Comparison of ENCODE assay signal across 9 mouse cellular contexts in genomic region chr6:90653736-90654135, GRCm38 (mm10). TPM values are rescaled to one million over a fixed set of nuclear protein-coding genes. Genes with fewer than 3 reads are reported as not detected.
DNase-seq lines count a peak whose midpoint lies in the region; ATAC-seq and TF ChIP-seq lines count a peak whose summit lies in the region.
"Had no signal": no experiment of that assay in that cellular context is flagged by ENCODE, and none has a peak within 500 bp of the region (broad histone marks: within the 10 kb centered on the region; RNA-seq: fewer than 3 reads in every experiment).

No protein-coding gene starts in this region.

- no peaks in the 10 kb centered on the region for H3K9me3 ChIP-seq in MEL (replicated peaks; ENCODE audit: insufficient read depth, low read length)
- no peaks in the 10 kb centered on the region for H3K9me3 ChIP-seq in stomach, postnatal 0 days (ENCODE audit: control insufficient read depth, low read length)
- H3K9me3 ChIP-seq: liver, embryonic 15.5 days had no signal

- H3K27ac ChIP-seq in MEL (ENCODE audit: control insufficient read depth, low read depth, low read length) = no peak overlapping the region
- no peak overlapping the region for H3K27ac ChIP-seq in stomach, postnatal 0 days (replicated peaks)
- H3K27ac ChIP-seq: liver, embryonic 15.5 days had no signal

- H3K9ac ChIP-seq in MEL (ENCODE audit: control insufficient read depth, low read depth, low read length, poor library complexity, severe bottlenecking) = no peak overlapping the region
- H3K9ac ChIP-seq in stomach, postnatal 0 days (ENCODE audit: low read length) = no peak overlapping the region
- H3K9ac ChIP-seq: liver, embryonic 15.5 days had no signal

- no peak for ATAC-seq in stomach, postnatal 0 days (ENCODE audit: low FRiP score, low TSS enrichment)

- H3K79me2 ChIP-seq in MEL (ENCODE audit: control insufficient read depth, insufficient read depth, low read length, poor library complexity) = no peaks in the 10 kb centered on the region

- peak; percentile 59 for TF ChIP-seq RAD21 in MEL (IDR thresholded peaks at IDR 0.05; ENCODE audit: low read depth, low read length)

- no peak for TF ChIP-seq EP300 in MEL (IDR thresholded peaks at IDR 0.05; ENCODE audit: low read depth in 1 of 2, low read length in 2 of 2)
- no peak for TF ChIP-seq EP300 in stomach, postnatal 0 days (optimal IDR thresholded peaks at IDR 0.05)

- no peaks in the 10 kb centered on the region for H3K4me1 ChIP-seq in MEL (ENCODE audit: control insufficient read depth in 1 of 2, insufficient read depth in 2 of 2, low read length in 2 of 2)
- no peaks in the 10 kb centered on the region for H3K4me1 ChIP-seq in stomach, postnatal 0 days (replicated peaks; ENCODE audit: control insufficient read depth, insufficient read depth)
- H3K4me1 ChIP-seq: liver, embryonic 15.5 days had no signal

- peak; percentile 49 to 59 for DNase-seq in left cerebral cortex, adult 18-20 months (ENCODE audit: low spot score in 2 of 2)
- DNase-seq in left cerebral cortex, postnatal 25 days (ENCODE audit: low spot score in 2 of 2) = no peak
- DNase-seq in MEL (ENCODE audit: low read depth, low spot score) = peak; percentile 52
- peak; percentile 45 for DNase-seq in cerebellum, adult 11 months
- DNase-seq in gastrocnemius, adult 18-20 months (ENCODE audit: low spot score) = peak; percentile 75
- DNase-seq in kidney, postnatal 14 days = peak; percentile 69
- DNase-seq in lung, postnatal 36 days = peak; percentile 81
- DNase-seq in stomach, postnatal 0 days (ENCODE audit: low spot score) = peak; percentile 39

- H3K4me2 ChIP-seq in stomach, postnatal 0 days (replicated peaks; ENCODE audit: low read depth) = no peak overlapping the region
- H3K4me2 ChIP-seq: liver, embryonic 15.5 days had no signal

- H3K36me3 ChIP-seq in MEL (ENCODE audit: control insufficient read depth in 1 of 2, insufficient read depth in 2 of 2, low read length in 2 of 2) = no peaks in the 10 kb centered on the region
- no peaks in the 10 kb centered on the region for H3K36me3 ChIP-seq in stomach, postnatal 0 days (ENCODE audit: control insufficient read depth, insufficient read depth, low read length)
- H3K36me3 ChIP-seq: liver, embryonic 15.5 days had no signal

- peak; percentile 72 to 80 (median 75) for TF ChIP-seq CTCF in MEL (IDR thresholded peaks at IDR 0.05 in 2 of 3, conservative IDR thresholded peaks at IDR 0.05 in 1 of 3; ENCODE audit: control insufficient read depth in 1 of 3, insufficient read depth in 1 of 3, low read depth in 2 of 3, low read length in 3 of 3, poor library complexity in 1 of 3, severe bottlenecking in 1 of 3)
- peak; percentile 78 for TF ChIP-seq CTCF in stomach, postnatal 0 days (IDR thresholded peaks at IDR 0.05; ENCODE audit: low read depth)

- 54% methylated on average over 2 of the region's 2 CpGs for WGBS in stomach, postnatal 0 days

- TF ChIP-seq POLR2A in MEL (IDR thresholded peaks at IDR 0.05; ENCODE audit: control insufficient read depth in 1 of 2, insufficient read depth in 1 of 2, low read depth in 1 of 2, low read length in 2 of 2, poor library complexity in 1 of 2) = no peak

- no peaks in the 10 kb centered on the region for H3K27me3 ChIP-seq in MEL (ENCODE audit: control insufficient read depth in 1 of 2, insufficient read depth in 2 of 2, low read length in 2 of 2)
- no peaks in the 10 kb centered on the region for H3K27me3 ChIP-seq in stomach, postnatal 0 days (ENCODE audit: control insufficient read depth, insufficient read depth, low read length)
- H3K27me3 ChIP-seq: liver, embryonic 15.5 days had no signal

- intact Hi-C loops in left cerebral cortex, postnatal 25 days (cut with DNase I) = loop anchor here (2.0 kb wide), 1 partner anchor 75 kb away; no protein-coding TSS in a partner anchor

- no peak overlapping the region for H3K4me3 ChIP-seq in MEL (ENCODE audit: control insufficient read depth in 1 of 2, insufficient read depth in 1 of 2, low read depth in 2 of 2, low read length in 2 of 2)
- no peak overlapping the region for H3K4me3 ChIP-seq in stomach, postnatal 0 days (ENCODE audit: low read depth, low read length)
- H3K4me3 ChIP-seq: liver, embryonic 15.5 days had no signal

TF ChIP-seq in MEL, 35 proteins besides CTCF, POLR2A, EP300 and RAD21:
- TF ChIP-seq SMC3 (IDR thresholded peaks at IDR 0.05; ENCODE audit: low read depth, low read length) (peak; percentile 86), ZC3H11A (IDR thresholded peaks at IDR 0.05; ENCODE audit: low read depth, low read length) (peak; percentile 51), SIN3A (IDR thresholded peaks at IDR 0.05; ENCODE audit: low read length) (no peak)

RNA-seq across cellular contexts. Expression of gene Slc41a3, which starts 49.2 kb away (rescaled TPM):
- total RNA-seq in left cerebral cortex, adult 18-20 months (2021) = 1 to 10 TPM; 4.4 to 5.0 TPM
- total RNA-seq in left cerebral cortex, postnatal 25 days (2021) = 1 to 10 TPM; 4.3 to 5.1 TPM
- total RNA-seq in MEL (2012; rRNA removed) = 54.7 and 65.8 TPM in 2 replicates
- 10 to 100 TPM in 1 of 2 experiments, not detected in 1; 70.4 TPM for polyA plus RNA-seq in MEL (2012; ENCODE audit: insufficient read depth in 1 of 2, insufficient read length in 2 of 2, low read depth in 1 of 2, low replicate concordance in 2 of 2, missing spikeins in 1 of 2)
- total RNA-seq in gastrocnemius, adult 18-20 months (2021) = 10 to 100 TPM; 83.4 to 93.7 TPM
- polyA plus RNA-seq in stomach, postnatal 0 days (2015; fragmentation: Nextera tagmentation; extraction: Ambion mirVana) = 4.1 and 4.3 TPM in 2 replicates

Comparison
In these comparisons a context has a peak if more than half of its experiments do, and no peak if none do; other contexts are left out.
1. DNase-seq: peak in left cerebral cortex, adult 18-20 months (2 of 2), MEL (single experiment), cerebellum, adult 11 months (single experiment), gastrocnemius, adult 18-20 months (single experiment), kidney, postnatal 14 days (single experiment), lung, postnatal 36 days (single experiment) and stomach, postnatal 0 days (single experiment); none in left cerebral cortex, postnatal 25 days (0 of 2).